Mouse (Mus musculus) kidney, postnatal 14 days (tissue): Measurements from ENCODE around the gene Glo1.

ENCODE experiments used
- DNase-seq: peaks from one replicate; pipeline ENCODE4 v3.0.0; 2022; ENCODE audit warnings: mixed read lengths

Gene Glo1

GRCm38 (mm10) chr17:30612075-30612859 is 14.4 kb downstream of the Glo1 start:
- peak; percentile 100 for DNase-seq

GRCm38 (mm10) chr17:30611221-30612074 is 15.2 kb downstream of the Glo1 start:
- no peak for DNase-seq

GRCm38 (mm10) chr17:30610739-30611138 is 15.9 kb downstream of the Glo1 start:
- DNase-seq: no peak

- DNase-seq: no peak
These were observed 16.7 kb downstream of the Glo1 start for GRCm38 (mm10) chr17:30609980-30610307.

- DNase-seq: peak; percentile 48
These were observed 17.2 kb downstream of the Glo1 start for GRCm38 (mm10) chr17:30609305-30609979.

GRCm38 (mm10) chr17:30607909-30608495 is 18.7 kb downstream of the Glo1 start:
- DNase-seq: no peak

- DNase-seq: no peak
These were observed 19.3 kb downstream of the Glo1 start for GRCm38 (mm10) chr17:30607330-30607729.

- no peak for DNase-seq
These were observed 20.0 kb downstream of the Glo1 start for GRCm38 (mm10) chr17:30606634-30607081.

GRCm38 (mm10) chr17:30606206-30606605 is 20.5 kb downstream of the Glo1 start:
- no peak for DNase-seq

GRCm38 (mm10) chr17:30605001-30605400 is 21.7 kb downstream of the Glo1 start:
- DNase-seq: no peak

- no peak for DNase-seq
These were observed 22.4 kb downstream of the Glo1 start for GRCm38 (mm10) chr17:30604296-30604695.

- DNase-seq: no peak
These were observed 24.5 kb downstream of the Glo1 start for GRCm38 (mm10) chr17:30602175-30602574.

- DNase-seq: no peak
These were observed 28.4 kb downstream of the Glo1 start for GRCm38 (mm10) chr17:30598300-30598699.

- DNase-seq: no peak
These were observed 28.9 kb downstream of the Glo1 start for GRCm38 (mm10) chr17:30597786-30598185.

GRCm38 (mm10) chr17:30594846-30595245 is 31.8 kb downstream of the Glo1 start:
- no peak for DNase-seq

GRCm38 (mm10) chr17:30594407-30594806 is 32.3 kb downstream of the Glo1 start:
- no peak for DNase-seq

- peak; percentile 75 for DNase-seq
These were observed 36.1 kb downstream of the Glo1 start for GRCm38 (mm10) chr17:30590417-30591198.

GRCm38 (mm10) chr17:30583258-30584001 is 43.2 kb downstream of the Glo1 start:
- DNase-seq: no peak

- no peak for DNase-seq
These were observed 44.4 kb downstream of the Glo1 start for GRCm38 (mm10) chr17:30582313-30582712.

GRCm38 (mm10) chr17:30581201-30581600 is 45.5 kb downstream of the Glo1 start:
- DNase-seq: no peak

GRCm38 (mm10) chr17:30580781-30581180 is 45.9 kb downstream of the Glo1 start:
- DNase-seq: no peak
